1 mouse cellular context compared by ENCODE assay signal in genomic region chr10:75566765-75567164, GRCm38 (mm10). TPM values are rescaled to one million over a fixed set of nuclear protein-coding genes. Genes with fewer than 3 reads are reported as not detected.
"Had no signal": no experiment of that assay in that cellular context is flagged by ENCODE, and none has a peak within 500 bp of the region (broad histone marks: within the 10 kb centered on the region; RNA-seq: fewer than 3 reads in every experiment).

No protein-coding gene starts in this region.

RNA-seq across cellular contexts. Expression of gene Lrrc75b, which starts 6.6 kb away (rescaled TPM):
- polyA plus RNA-seq: liver, adult 2 months had no signal
